Mouse (Mus musculus): ENCODE results near the gene Dhx40.

- TF ChIP-seq CTCF (IDR thresholded peaks at IDR 0.05; ENCODE audit: control insufficient read depth, insufficient read depth, insufficient read length) (no peak), MAX (IDR thresholded peaks at IDR 0.05) (no peak), USF1 (IDR thresholded peaks at IDR 0.05; ENCODE audit: low read depth) (no peak), CEBPB (IDR thresholded peaks at IDR 0.05; ENCODE audit: low read depth) (no peak), MYOD1 (IDR thresholded peaks at IDR 0.05; ENCODE audit: control insufficient read depth, insufficient read length, low read depth) (no peak), FOSL1 (IDR thresholded peaks at IDR 0.05; ENCODE audit: insufficient read depth, low read length, poor library complexity, severe bottlenecking) (no peak), MYOG (IDR thresholded peaks at IDR 0.05; ENCODE audit: control insufficient read depth, extremely low read depth, insufficient read length) (no peak)
Measured at GRCm38 (mm10) chr11:86807001-86807477, 507 bp downstream of the Dhx40 start.

Measured in C2C12 (cell line).